Mouse (Mus musculus) lung, postnatal 14 days (tissue): ENCODE measurements around the gene Cdsn.
A peak's percentile ranks its signal among the peaks of the same experiment; 100 is the strongest.

ENCODE experiments used
- DNase-seq: peaks from one replicate; pipeline ENCODE4 v3.0.0; 2021

Cdsn gene

GRCm38 (mm10) chr17:35537421-35537820 is 14.5 kb upstream of the Cdsn start:
- no peak for DNase-seq

DNA sequence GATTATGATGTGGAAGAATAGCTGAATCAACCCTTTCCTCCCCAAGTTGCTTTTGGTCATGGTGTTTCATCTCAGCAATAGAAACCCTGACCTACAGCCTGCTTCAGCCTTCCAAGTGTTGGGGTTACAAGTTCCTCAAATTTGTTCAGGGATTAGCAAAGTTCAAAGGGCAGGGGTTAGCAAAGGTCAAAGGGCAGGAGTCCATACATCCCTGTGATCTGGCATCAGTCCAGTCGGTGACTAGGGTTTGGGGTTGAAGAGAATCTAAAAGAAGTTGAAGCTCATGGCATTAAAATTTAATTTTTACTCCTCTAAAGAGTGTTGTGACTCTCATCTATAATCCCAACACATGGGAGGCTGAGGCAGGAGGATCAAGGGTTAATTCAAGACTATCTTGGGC is 13.5 kb upstream of the Cdsn start:
- no peak for DNase-seq

DNA sequence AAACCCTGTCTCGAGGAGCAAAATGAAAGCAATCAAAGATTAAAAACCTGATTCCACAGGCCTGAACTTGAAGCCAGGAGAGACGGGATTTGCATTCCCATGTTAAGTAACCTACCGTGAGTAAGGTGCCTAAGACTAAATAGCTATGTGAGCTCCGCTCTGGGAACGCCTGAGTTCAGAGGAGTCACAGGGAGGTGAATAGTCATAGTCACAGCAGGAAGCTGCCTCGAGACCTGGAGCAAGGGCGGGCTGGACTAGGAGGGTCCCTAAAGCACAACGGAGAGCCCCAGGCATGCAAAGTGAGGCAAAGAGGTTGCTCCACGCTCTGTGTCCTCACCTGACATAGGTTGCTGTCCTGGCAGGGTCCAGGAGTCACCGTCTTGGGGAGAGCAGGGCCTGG is 12.4 kb upstream of the Cdsn start:
- DNase-seq = no peak

GRCm38 (mm10) chr17:35542761-35543411 is 9.0 kb upstream of the Cdsn start:
- no peak for DNase-seq

GRCm38 (mm10) chr17:35543412-35543861 is 8.5 kb upstream of the Cdsn start:
- DNase-seq = no peak

DNA sequence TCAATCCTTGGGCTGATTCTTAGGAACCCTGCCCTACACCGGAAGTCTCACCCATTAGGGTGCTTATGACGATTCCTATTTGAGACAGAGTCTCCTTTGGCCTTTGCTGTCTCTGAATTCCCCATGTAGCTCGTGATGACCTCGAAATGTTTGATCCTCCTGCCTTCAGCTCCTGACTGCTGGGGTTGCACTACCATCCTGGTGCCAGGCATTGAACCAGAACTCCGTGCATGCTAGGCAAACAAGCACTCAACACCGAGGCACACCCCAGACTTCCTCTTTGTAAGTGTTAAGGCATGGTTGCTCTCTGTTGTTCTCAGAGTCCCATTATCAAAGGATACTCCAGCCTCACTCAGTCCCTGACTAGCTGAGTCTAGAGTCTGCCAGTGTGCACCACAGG is 7.9 kb upstream of the Cdsn start:
- DNase-seq = no peak

DNA sequence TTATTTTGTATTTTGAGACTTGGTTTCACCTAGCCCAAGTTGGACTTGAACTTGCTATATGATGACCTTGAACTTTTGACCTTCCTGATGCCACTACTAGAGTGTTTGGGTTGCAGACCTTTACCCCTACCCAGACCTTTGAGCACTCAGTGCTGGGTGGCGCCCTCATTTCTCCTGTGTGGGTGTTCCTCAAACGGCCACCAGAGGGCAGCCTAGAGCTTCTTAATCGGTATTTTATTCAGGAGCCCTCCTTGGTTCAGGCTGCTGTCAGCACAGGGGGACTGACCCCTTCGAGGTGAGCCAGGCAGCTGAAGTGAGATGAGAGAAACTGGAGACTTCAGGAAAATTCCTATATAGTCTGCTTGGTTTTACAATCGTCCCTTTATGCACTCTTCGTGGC is 7.2 kb upstream of the Cdsn start:
- DNase-seq = peak; percentile 55

DNA sequence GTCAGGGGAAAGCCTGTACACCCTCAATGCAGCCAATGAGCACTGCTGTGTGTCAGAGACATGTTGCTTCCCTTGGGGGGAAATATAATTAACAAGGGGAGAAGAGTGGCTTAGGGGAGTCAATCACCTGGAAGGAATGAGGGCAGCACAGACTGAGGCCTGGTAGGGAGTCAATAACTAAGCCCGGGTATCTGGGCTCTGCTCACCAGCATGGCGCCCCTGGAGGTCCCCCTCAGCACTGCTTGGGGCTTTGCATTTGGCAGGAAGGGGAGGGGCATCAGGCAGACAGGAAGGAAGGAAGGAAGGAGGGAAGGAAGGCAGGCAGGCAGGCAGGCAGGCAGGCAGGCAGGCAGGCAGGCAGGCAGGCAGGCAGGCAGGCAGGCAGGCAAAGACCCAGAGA is 4.5 kb upstream of the Cdsn start:
- no peak for DNase-seq

- DNase-seq = no peak
These were observed 3.3 kb upstream of the Cdsn start for GRCm38 (mm10) chr17:35548636-35549035.

GRCm38 (mm10) chr17:35549437-35550142 is 2.3 kb upstream of the Cdsn start:
- DNase-seq = peak; percentile 82

- DNase-seq = no peak
These were observed 1.8 kb upstream of the Cdsn start for GRCm38 (mm10) chr17:35550143-35550494.

- DNase-seq = no peak
These were observed 1.1 kb upstream of the Cdsn start for GRCm38 (mm10) chr17:35550871-35551270.

DNA sequence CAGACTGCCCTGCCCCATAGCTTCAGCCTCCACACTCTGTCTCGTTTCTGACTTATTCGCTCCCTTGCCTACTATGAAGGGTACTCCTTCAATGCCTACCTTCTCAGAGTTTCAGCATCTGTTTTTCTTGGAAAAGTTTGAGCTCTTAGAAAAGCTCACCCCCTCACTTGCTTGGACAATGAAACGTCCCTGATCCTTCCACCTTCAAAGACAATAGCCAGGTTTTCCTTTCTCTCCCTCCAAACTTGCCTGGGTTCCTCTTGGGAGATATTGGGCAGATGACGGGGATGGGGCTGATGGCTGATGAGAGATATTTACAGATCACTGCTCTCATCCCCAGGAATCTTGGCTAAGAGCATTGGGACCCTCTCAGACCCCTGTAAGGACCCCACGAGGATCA is 2.4 kb downstream of the Cdsn start:
- no peak for DNase-seq

- no peak for DNase-seq
These were observed 3.0 kb downstream of the Cdsn start for GRCm38 (mm10) chr17:35554761-35555397.

GRCm38 (mm10) chr17:35556186-35556765 is 4.3 kb downstream of the Cdsn start:
- DNase-seq = no peak

DNA sequence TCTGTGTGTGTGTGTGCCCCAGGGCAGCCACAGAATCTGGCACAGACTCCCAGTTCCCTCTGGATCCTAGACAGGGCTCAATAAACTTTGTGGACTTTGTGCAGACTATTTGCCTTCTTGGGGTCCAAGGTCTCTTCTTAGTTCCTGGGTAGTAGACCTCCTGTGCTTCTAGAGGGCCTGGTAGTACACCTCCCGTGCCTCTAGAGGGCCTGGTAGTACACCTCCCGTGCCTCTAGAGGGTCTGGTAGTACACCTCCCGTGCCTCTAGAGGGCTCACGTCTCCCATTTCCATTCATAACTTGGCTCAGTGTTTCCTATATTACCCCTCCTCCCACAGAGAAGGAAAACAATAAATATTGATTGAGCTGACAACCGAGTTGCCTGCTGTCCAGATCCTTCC is 4.9 kb downstream of the Cdsn start:
- peak; percentile 64 for DNase-seq

DNA sequence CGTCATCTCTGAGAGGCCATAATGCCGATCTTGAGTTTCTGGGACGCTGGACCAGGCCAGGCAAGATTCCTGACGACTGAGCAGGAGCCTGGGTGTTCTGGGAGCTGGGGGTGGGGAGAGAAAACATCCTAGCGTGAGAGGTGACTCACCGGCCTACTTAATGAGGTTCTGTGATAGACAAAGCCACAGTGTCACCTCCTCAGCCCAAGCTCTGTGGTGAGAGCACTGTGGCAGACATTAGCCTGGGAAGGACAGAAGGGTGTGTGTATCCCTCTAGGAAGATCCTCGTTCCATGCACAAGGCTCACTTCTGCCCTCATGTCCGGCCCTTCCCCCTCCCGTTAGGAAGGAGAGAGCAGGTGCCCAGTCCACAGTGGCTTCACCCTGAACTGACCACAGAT is 5.4 kb downstream of the Cdsn start:
- DNase-seq = no peak

DNA sequence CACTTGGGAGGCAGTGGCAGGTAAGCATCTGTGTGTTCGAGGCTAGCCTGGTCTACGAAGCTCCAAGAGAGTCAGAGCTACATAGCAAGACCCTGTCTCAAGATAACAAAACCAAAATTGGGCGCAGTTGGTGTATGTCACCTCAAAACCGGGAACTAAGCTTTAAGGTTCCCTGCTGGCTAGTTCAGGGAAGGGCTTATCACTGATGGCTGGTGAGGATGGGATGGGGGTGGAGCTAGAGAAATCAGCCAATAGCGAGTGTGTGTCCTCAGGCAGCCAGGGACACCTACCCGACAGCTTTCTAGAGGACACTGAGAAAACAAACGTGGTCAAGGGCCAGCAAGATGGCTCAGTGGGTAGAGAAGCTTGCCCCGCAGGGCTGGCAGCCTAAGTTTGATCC is 6.3 kb downstream of the Cdsn start:
- DNase-seq = no peak

- DNase-seq = no peak
These were observed 15.2 kb downstream of the Cdsn start, which contains the start of gene 2300002M23Rik for GRCm38 (mm10) chr17:35567150-35567549. Gene 2300002M23Rik (plus strand): TSS chr17:35567450.

- DNase-seq = no peak
These were observed 15.8 kb downstream of the Cdsn start for GRCm38 (mm10) chr17:35567767-35568166.

GRCm38 (mm10) chr17:35569091-35569944 is 17.4 kb downstream of the Cdsn start:
- DNase-seq = no peak

DNA sequence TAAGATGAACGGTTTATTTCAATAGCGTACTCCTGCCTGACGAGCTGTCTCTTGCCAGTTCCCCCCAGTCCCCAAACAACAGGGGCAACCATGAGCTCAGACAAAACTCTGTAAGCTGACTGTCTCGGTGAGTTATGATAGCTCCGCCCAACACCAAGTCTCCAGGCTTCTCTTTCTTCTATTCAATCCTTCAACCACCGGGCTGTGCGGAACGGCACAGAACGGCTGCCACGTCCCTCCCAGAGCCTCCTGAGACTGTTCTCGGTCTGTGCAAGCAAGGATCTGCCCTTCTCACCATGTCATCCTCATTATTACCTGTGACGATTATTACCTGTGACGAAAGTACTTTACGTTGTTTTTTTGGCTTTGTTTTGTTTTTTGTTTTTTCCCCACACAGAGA is 18.9 kb downstream of the Cdsn start:
- no peak for DNase-seq

DNA sequence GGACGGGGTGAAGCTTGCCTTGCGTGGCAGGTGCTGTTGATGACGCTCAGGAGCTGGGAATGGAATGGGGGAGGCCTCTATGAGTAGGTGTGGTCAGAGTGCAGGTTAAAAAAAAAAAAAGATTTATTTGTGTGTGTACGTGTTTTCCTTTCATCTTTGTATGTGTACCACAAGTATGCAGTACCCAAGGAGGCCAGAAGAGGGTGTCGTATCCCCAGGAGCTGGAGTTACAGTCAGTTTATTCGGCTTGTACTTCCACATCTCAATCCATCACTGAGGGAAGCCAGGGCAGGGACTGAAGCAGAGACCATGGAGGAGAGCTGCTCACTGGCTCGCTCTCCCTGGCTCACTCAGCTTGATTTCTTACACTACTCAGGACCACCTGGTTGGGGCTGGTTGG is 19.5 kb downstream of the Cdsn start:
- no peak for DNase-seq
